Mouse (Mus musculus) left cerebral cortex, postnatal 36 days (tissue): ENCODE measurements around the gene Cdk9. TPM values are rescaled to one million over a fixed set of nuclear protein-coding genes. Genes with fewer than 3 reads are reported as not detected.

Experiments used
- DNase-seq, 2 experiments: peaks; one replicate each; pipeline ENCODE4 v3.0.0; 2021 to 2022; ENCODE audit warnings: low spot score in 2 of 2, mixed read lengths in 1 of 2
- intact Hi-C: fragments of 180-260 bp; cut with DNase I; formaldehyde crosslinking; loops from one replicate; pipeline ENCODE4 v1.15.1; 2025
- total RNA-seq, 2 experiments: library from RNA; stranded (reverse); gene quantifications; 2 replicates each; pipeline ENCODE4 v1.2.3; 2021

Gene Cdk9
- total RNA-seq, result 100 to 1,000 TPM; 105 to 117 TPM

DNA sequence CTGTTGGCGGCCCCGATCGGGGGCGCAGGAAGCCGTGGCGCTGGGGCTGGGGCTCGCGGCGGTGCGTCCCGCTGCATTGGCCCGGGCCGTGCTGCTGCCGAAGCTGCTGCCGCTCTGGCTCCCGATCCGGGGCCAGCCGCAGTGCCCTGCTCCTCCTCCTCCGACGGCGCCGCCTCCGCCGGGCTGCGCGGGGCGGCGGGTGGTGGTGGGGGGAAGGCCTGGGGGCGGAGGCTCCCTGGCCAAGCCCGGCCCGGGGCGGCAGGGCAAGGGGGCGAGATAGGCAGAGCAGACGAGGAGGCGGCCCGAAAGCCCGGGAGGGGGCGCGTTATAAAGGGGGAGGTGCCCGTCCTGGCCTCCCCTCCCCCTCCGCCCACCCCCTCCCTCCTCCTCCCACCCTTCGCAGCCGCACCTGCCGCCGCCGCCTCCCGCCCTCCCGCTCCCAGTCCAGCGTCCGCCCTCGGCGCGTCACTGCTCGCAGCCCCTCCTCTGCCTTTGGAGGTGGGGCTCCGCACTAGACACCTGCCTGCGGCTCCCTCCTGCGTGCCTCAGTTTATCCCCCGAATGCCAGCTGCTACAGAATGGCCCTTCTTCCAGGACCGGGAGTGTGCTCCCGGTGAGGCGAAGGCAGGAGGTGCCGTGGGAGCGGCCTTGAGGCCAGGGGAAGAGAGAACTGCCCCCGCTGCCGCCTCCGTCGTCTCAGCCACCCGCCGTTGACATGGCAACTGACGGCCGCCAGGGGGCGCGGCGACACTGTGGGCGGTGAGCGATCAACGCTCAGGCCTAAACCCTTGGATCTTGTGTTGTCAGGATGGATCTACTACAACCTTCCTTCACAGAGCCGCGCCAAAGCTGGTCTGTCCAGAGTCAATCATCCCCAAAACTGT is at the start of gene Cdk9:
TSS of gene Cdk9 (minus strand) at position 143 of the 884 bp plus-strand sequence.
- peak; percentile 94 for DNase-seq

DNA sequence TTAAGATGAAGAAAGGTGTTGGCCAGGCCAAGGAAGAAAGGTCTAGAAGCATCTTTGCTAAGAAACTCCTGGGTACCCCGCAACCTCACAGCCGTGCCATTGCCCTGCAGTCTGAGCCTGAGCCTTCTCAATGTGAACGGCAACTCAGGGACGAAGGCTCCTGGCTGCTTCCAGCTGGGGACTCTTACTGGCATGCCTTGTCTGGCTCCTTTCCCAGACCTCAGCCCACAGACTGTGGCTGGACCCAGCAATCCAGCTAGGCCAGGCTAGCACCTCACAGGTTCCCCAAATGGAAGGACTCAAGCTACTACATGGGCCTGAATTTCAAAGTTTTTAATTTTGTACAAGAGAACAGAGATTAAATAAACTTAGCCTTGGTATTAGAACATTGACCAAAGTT is 49.0 kb upstream of the Cdk9 start:
- intact Hi-C loops, result no loop called here
- DNase-seq, result no peak

More for the DNA sequence above, at the start of gene Cdk9:
- intact Hi-C loops, result loop anchor here (1.0 to 5.0 kb wide), 3 partner anchors 28 to 144 kb away; partner anchors contain the start of genes 6330409D20Rik and Tor2a

DNA sequence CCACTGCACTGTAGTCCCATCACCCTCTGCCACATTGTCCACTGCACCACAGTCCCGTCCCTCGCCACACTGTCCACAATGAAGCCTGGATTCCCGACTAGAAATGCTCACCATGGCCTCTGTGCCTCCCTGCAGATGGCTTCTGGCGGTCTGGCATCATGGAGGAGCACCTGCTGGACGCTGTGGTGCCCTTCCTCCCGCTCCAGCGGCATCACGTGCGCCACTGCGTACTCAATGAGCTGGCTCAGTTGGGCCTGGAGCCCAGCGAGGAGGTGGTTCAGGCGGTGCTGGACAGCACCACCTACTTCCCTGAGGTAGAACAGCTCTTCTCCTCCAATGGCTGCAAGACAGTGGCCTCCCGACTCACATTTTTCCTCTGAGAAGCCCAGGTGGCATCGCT is 48.5 kb upstream of the Cdk9 start:
- peak; percentile 40 to 51 for DNase-seq
- intact Hi-C loops, result no loop called here

DNA sequence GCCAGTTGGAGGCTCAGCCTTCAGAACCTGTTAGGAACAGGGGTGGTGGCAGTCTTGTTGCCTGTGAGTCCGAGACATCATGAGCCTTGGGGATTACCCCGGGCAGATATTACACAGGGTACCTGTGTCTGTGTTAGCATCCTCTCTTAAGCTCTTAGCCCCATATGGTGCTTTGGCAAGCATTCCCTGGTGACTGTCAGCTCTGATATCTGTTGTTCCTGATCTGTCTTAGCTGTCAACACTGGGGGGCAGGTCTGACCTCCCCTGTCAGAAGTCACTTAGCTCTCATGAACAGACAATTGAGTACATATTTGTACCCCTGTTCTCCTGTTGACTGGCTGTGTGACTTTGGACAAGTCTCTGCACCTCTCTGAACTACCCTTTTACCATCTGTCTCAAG is 46.1 kb upstream of the Cdk9 start:
- no peak for DNase-seq
- intact Hi-C loops, result no loop called here

DNA sequence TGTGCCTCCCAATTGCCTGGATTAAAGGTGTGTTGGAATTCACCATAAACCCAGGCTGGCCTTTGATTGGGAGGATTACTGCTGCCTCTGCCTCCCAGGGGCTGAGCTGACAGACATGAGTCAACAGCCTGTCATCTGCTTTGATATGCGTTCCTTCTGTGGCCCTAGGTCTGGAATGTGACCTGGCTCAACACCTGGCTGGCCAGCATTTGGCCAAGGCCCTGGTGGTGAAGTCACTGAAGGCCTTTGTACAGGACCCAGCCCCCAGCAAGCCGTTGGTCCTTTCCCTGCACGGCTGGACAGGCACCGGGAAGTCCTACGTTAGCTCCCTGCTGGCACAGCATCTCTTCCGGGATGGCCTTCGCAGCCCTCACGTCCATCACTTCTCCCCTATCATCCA is 45.6 kb upstream of the Cdk9 start:
- intact Hi-C loops, result no loop called here
- no peak for DNase-seq

- peak; percentile 96 for DNase-seq
- intact Hi-C loops, result loop anchor here (1.0 kb wide), 1 partner anchor 44 kb away; the partner anchor contains the start of gene Cdk9
Measured at GRCm38 (mm10) chr2:32757056-32757845, 44.4 kb upstream of the Cdk9 start, which contains the start of gene Tor2a. TSS of gene Tor2a (plus strand) at chr2:32757234.

GRCm38 (mm10) chr2:32756674-32757055 is 43.8 kb upstream of the Cdk9 start:
- DNase-seq, result no peak
- intact Hi-C loops, result loop anchor here (1.0 kb wide), 1 partner anchor 43 kb away; the partner anchor contains the start of gene Cdk9

DNA sequence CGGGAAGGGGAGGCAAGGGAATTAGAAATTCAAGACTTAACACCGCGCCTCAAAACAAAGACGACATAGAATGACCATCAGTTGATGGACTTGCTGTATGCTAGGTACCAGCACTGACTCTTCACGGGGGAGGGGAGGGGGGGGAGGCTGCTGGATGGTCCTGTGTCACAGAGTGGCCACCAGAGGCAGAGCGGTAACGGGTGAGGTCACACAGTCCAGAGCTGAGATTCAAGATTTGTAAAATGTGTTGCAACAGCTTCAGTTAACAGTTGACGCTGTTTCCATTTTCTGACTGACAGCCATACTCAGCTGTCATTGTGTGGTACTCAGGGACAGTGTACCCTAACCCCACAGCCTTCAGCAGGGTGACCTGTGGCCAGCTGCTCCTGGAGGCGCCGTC is 39.3 kb upstream of the Cdk9 start:
- DNase-seq, result no peak
- intact Hi-C loops, result no loop called here

- intact Hi-C loops, result no loop called here
- no peak for DNase-seq
Measured at GRCm38 (mm10) chr2:32751665-32752033, 38.8 kb upstream of the Cdk9 start.

DNA sequence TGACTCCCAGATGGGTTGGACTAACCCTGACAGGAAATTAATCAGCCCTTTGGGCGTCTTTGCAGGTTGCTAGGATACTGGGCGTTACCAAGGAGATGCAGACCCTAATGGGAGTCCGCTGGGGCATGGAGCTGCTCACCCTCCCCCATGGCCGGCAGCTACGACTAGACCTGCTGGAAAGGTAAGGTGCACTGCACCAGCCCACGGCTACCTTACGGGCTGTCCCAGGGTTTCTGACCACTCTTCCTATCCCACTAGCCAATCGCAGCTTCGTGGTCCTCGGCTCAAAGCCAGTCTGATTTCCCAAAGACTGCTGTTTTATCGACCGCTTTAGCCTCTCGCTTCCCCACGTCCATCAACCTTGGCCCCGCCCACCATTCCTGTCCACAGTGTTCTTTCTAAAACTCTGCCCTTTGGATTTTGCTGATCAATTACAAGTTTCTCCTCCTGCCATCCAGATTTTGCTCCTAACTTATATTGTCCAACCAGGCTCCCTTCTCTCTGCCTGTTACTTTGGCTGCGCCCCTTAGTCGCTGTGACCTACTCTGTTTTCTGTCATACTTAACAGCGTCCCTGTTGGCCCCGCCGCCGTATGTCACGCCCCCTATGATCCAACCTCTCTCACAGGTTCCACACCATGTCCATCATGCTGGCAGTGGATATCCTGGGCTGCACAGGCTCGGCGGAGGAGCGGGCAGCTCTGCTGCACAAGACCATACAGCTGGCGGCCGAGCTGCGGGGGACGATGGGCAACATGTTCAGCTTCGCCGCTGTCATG is 38.2 kb upstream of the Cdk9 start:
- DNase-seq, result no peak
- intact Hi-C loops, result no loop called here

- DNase-seq, result no peak
- intact Hi-C loops, result no loop called here
Measured at GRCm38 (mm10) chr2:32750199-32750598, 37.3 kb upstream of the Cdk9 start.

DNA sequence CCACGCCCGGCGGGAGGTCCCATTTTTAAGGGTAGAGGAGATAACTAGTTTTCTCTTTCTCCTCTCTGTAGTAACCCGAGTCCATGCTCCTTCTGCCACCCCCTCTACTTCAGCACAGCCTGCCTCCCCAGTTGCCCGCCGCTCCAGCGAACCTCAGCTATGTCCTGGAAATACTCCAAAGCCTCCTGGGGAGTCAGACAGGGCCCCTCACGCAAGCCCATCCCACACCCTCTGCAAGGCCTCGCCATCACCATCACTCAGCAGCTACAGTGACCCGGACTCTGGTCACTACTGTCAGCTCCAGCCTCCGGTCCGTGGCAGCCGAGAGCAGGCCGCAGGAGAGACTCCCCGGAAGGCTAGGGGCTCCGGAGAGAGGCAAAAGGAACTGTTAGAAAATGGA is 36.2 kb upstream of the Cdk9 start:
- no peak for DNase-seq
- intact Hi-C loops, result no loop called here

GRCm38 (mm10) chr2:32744272-32744982 is 31.6 kb upstream of the Cdk9 start:
- DNase-seq, result no peak
- intact Hi-C loops, result no loop called here

DNA sequence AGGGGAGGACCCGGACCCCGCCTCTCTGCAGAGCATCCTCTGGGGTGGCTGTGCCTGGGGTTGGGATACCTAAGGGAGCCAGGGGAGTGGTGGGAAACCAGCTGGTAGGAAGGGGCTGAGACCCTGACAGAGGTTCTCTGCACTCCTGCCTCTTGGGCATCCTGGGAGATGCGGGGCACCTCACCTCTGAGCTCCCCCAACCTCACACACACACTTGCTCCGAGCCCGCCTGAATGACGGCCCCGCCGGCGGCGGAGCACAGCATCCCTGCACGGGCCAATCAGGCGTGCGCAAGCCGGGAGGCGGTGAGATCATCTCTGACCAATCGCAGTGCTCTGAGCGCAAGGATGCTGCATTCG is 29.3 kb upstream of the Cdk9 start:
- peak; percentile 85 to 90 for DNase-seq
- intact Hi-C loops, result no loop called here

- peak; percentile 68 to 77 for DNase-seq
- intact Hi-C loops, result loop anchor here (1.0 kb wide), 1 partner anchor 28 kb away; the partner anchor contains the start of gene Cdk9
Measured at GRCm38 (mm10) chr2:32741273-32742172, 28.6 kb upstream of the Cdk9 start.

DNA sequence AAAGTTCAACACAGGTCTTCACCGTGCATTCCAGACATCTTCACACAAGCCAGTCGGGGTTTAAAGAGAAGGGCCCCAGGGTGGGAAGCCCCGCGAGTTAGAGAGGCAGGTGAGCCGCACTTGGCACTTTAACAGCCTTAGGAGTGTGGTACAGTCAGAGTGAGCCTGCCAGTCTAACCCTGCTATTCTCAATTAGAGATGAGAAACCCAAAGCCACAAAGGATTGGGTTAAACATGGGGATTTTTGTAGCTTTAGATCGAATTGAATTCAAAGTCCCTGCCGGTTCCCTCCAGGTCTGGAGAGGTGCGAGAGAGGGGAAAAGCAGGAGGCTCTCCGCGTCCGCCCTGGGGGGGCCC is 28.0 kb upstream of the Cdk9 start, which contains the start of gene 6330409D20Rik:
TSS of gene 6330409D20Rik (minus strand) at position 101 of the 357 bp plus-strand sequence.
- DNase-seq, result no peak
- intact Hi-C loops, result loop anchor here (1.0 kb wide), 1 partner anchor 28 kb away; the partner anchor contains the start of gene Cdk9

DNA sequence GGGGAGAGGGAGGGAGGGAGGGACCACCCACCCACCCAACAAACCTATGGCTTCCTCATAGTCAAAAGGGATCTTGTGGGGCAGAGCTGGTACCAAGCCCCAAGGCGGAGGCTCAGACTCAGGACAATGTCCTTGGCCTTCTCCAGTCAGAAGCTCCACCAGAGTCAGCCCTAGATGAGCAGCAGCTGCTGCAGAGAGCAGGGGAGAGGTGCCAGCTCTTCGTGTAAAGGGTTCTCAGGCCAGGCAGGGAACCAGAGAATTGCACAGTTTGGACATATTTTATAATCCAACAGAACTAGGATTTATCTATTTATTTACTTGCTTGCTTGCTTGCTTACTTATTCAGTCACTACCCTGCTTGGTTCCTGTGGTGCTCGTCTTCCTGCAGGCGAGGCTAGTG is 26.4 kb upstream of the Cdk9 start:
- intact Hi-C loops, result no loop called here
- DNase-seq, result no peak

DNA sequence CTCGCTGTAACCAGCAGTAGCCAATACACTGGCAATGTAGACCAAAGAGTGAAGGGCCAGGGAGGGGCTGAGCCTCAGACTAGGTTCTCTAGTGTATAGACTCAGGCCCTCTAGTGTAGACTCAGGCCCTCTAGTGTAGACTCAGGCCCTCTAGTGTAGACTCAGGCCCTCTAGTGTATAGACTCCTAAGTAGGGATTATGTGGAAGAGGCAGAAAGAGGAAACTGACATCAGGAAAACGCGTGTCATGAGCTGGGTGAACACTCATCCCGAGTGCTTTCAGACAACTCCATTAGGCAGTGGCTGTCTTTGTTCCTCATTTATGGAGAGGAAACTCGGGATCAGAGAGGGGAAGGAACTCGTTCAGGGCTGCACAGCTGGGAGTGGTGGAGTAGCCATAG is 24.1 kb upstream of the Cdk9 start:
- intact Hi-C loops, result no loop called here
- DNase-seq, result no peak
